Mouse (Mus musculus): Measurements from ENCODE around the gene Sft2d2. TPM values are rescaled to one million over a fixed set of nuclear protein-coding genes. Genes with fewer than 3 reads are reported as not detected.

Sft2d2 gene
- polyA plus RNA-seq, 2 experiments, result 21.1 to 26.9 TPM

DNA sequence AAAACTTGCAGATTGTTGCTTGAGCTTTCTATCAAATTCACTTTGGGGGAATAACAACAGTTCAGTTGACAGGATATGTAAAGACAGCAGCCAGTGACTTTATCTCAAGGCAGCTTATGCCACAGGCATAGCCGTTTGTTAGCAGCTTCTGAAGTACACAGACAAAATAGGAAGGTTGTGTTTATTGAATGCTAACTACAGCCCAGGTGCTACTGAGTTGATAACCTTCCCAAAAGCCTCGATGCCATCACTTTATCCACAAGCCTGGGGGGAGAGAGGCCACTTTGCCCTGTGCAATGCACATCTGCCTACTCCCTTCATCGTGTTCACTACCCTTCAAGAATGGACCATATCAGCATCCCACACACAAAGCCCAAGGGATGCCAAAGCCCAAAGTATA, 54.0 kb downstream of the Sft2d2 start:
- H3K36me3 ChIP-seq (ENCODE audit: control insufficient read depth, insufficient read depth, low read length), result no peaks in the 10 kb centered on the region
- no peak overlapping the region for H3K27ac ChIP-seq (replicated peaks; ENCODE audit: low read depth, low read length)
- DNase-seq (ENCODE audit: low spot score) (no peak), ATAC-seq (ENCODE audit: low FRiP score, low read depth) (no peak)
- H3K9ac ChIP-seq (ENCODE audit: low read depth, low read length, severe bottlenecking), result no peak overlapping the region
- no peak overlapping the region for H3K4me2 ChIP-seq (replicated peaks; ENCODE audit: low read depth, low read length, severe bottlenecking)
- 73% methylated on average over 3 of the region's 3 CpGs for WGBS
- H3K27me3 ChIP-seq (ENCODE audit: control insufficient read depth, insufficient read depth, low read length), result no peaks in the 10 kb centered on the region
- no peak overlapping the region for H3K4me3 ChIP-seq (replicated peaks; ENCODE audit: low read length)
- H3K9me3 ChIP-seq (ENCODE audit: control insufficient read depth, low read length), result no peaks in the 10 kb centered on the region
- no peaks in the 10 kb centered on the region for H3K4me1 ChIP-seq (ENCODE audit: control insufficient read depth, insufficient read depth, low read length)
- no peak for TF ChIP-seq POLR2A (IDR thresholded peaks at IDR 0.05; ENCODE audit: borderline replicate concordance, extremely low read depth, insufficient read depth, insufficient read length)

DNA sequence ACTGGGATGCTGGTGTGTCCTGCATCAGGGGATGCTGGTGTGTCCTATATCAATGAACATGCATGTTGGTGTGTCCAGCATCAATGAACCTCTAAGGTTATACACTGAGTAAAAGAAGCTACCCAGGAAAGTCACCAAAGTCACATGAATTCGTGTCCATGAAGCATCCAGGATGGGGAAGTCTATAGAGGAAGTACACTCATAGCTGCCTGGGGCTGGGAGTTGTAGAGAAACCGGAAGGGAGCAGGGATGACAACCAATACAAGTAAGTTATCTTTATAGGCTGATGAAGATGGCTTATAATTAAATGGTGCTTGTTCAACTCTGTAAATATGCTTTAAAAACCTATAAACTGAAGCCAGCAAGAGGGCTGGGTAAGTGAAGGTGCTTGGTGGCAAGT, 60.4 kb downstream of the Sft2d2 start:
- 68% methylated on average over 2 of the region's 2 CpGs for WGBS
- no peaks in the 10 kb centered on the region for H3K36me3 ChIP-seq (ENCODE audit: control insufficient read depth, insufficient read depth, low read length)
- H3K4me2 ChIP-seq (replicated peaks; ENCODE audit: low read depth, low read length, severe bottlenecking), result no peak overlapping the region
- H3K9me3 ChIP-seq (ENCODE audit: control insufficient read depth, low read length), result no peaks in the 10 kb centered on the region
- H3K27ac ChIP-seq (replicated peaks; ENCODE audit: low read depth, low read length), result no peak overlapping the region
- no peak overlapping the region for H3K9ac ChIP-seq (ENCODE audit: low read depth, low read length, severe bottlenecking)
- ATAC-seq (ENCODE audit: low FRiP score, low read depth), result no peak
- DNase-seq (ENCODE audit: low spot score), result no peak
- TF ChIP-seq POLR2A (IDR thresholded peaks at IDR 0.05; ENCODE audit: borderline replicate concordance, extremely low read depth, insufficient read depth, insufficient read length), result no peak
- H3K4me1 ChIP-seq (ENCODE audit: control insufficient read depth, insufficient read depth, low read length), result no peaks in the 10 kb centered on the region
- no peaks in the 10 kb centered on the region for H3K27me3 ChIP-seq (ENCODE audit: control insufficient read depth, insufficient read depth, low read length)
- no peak overlapping the region for H3K4me3 ChIP-seq (replicated peaks; ENCODE audit: low read length)

DNA sequence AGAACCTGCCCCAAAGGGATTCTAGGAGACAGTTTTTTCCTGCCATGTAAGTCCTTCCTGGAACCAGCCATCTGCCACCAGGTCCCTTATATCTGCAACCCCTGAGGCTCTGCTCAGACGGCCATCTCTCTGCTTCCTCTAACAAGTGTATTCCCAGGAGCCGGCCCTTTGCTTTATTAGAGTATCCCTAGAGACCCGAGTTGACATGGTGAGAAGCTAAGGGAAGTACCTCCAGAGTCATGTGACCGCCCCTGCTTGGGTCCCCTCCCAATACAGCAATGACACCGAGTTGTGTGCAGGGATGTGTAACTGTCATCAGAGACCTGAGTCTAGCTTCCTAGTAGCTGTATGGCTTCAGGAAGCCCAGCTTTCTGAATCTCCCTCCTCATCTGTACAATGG, 61.0 kb downstream of the Sft2d2 start:
- Histone ChIP-seq H3K27ac (replicated peaks; ENCODE audit: low read depth, low read length) (no peak overlapping the region), H3K9ac (ENCODE audit: low read depth, low read length, severe bottlenecking) (no peak overlapping the region), H3K9me3 (ENCODE audit: control insufficient read depth, low read length) (no peaks in the 10 kb centered on the region), H3K36me3 (ENCODE audit: control insufficient read depth, insufficient read depth, low read length) (no peaks in the 10 kb centered on the region), H3K27me3 (ENCODE audit: control insufficient read depth, insufficient read depth, low read length) (no peaks in the 10 kb centered on the region), H3K4me1 (ENCODE audit: control insufficient read depth, insufficient read depth, low read length) (no peaks in the 10 kb centered on the region), H3K4me2 (replicated peaks; ENCODE audit: low read depth, low read length, severe bottlenecking) (no peak overlapping the region), H3K4me3 (replicated peaks; ENCODE audit: low read length) (no peak overlapping the region)
- no peak for DNase-seq (ENCODE audit: low spot score)
- TF ChIP-seq POLR2A (IDR thresholded peaks at IDR 0.05; ENCODE audit: borderline replicate concordance, extremely low read depth, insufficient read depth, insufficient read length), result no peak
- ATAC-seq (ENCODE audit: low FRiP score, low read depth), result no peak
- 65% methylated on average over 5 of the region's 5 CpGs for WGBS

DNA sequence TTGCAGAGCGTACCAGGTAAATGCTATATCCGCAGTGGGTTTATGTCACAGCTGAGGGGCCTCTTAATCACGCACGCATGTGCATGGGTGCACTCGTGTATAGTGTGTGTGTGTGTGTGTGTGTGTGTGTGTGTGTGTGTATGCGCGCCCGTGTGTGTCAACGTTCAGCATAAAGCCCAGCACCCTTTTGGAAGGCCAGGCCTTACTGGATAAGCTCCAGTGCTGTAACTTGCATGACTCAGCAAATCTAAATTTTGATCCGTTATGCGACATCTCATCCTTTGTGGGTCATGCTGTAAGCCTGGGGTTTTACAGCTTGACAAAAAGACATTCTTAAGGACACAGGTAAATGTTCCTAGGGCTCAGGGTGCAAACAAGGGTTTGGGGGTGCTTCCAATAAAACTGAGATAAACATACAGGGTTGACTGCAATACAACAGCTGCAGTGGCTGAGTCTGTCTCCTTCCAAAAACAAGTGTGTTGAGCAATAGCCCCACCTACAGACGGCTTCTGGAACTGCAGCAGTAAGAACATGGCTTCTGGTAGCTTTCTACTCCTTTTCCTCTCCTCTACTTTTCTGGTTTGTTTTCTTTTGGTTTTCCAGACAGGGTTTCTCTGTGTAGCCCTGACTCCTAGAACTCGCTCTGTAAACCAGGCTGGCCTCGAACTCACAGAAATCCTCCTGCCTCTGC, 61.9 kb downstream of the Sft2d2 start:
- no peak overlapping the region for H3K4me3 ChIP-seq (replicated peaks; ENCODE audit: low read length)
- 77% methylated on average over 14 of the region's 14 CpGs for WGBS
- no peak for TF ChIP-seq POLR2A (IDR thresholded peaks at IDR 0.05; ENCODE audit: borderline replicate concordance, extremely low read depth, insufficient read depth, insufficient read length)
- no peak; the same call in 1 of the 2 replicates for ATAC-seq (ENCODE audit: low FRiP score, low read depth)
- DNase-seq (ENCODE audit: low spot score), result peak; percentile 59
- no peak overlapping the region for H3K9ac ChIP-seq (ENCODE audit: low read depth, low read length, severe bottlenecking)
- H3K36me3 ChIP-seq (ENCODE audit: control insufficient read depth, insufficient read depth, low read length), result no peaks in the 10 kb centered on the region
- no peaks in the 10 kb centered on the region for H3K27me3 ChIP-seq (ENCODE audit: control insufficient read depth, insufficient read depth, low read length)
- no peak overlapping the region for H3K27ac ChIP-seq (replicated peaks; ENCODE audit: low read depth, low read length)
- H3K4me1 ChIP-seq (ENCODE audit: control insufficient read depth, insufficient read depth, low read length), result no peaks in the 10 kb centered on the region
- no peaks in the 10 kb centered on the region for H3K9me3 ChIP-seq (ENCODE audit: control insufficient read depth, low read length)
- no peak overlapping the region for H3K4me2 ChIP-seq (replicated peaks; ENCODE audit: low read depth, low read length, severe bottlenecking)

DNA sequence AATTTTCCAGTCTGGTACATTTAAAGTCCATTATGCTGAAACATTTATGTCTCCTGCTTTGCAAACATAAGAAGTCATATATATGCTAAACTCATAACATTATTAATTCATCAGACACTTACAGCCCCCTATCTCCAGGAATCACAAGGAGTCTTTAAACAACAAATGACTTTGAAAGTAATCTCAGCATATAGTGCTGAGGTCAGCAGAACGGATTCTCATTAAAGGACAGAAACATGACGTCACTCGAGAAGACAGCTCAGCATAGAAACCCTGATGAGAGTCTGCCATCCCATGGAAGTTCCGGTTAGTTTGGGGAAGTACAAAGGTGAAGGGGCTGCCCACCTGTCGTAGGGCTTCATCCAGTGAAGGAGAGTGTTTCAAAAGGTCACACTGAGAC, 64.7 kb downstream of the Sft2d2 start:
- TF ChIP-seq POLR2A (IDR thresholded peaks at IDR 0.05; ENCODE audit: borderline replicate concordance, extremely low read depth, insufficient read depth, insufficient read length), result no peak
- H3K9ac ChIP-seq (ENCODE audit: low read depth, low read length, severe bottlenecking), result no peak overlapping the region
- no peak overlapping the region for H3K4me3 ChIP-seq (replicated peaks; ENCODE audit: low read length)
- no peaks in the 10 kb centered on the region for H3K36me3 ChIP-seq (ENCODE audit: control insufficient read depth, insufficient read depth, low read length)
- no peak overlapping the region for H3K27ac ChIP-seq (replicated peaks; ENCODE audit: low read depth, low read length)
- no peak overlapping the region for H3K4me2 ChIP-seq (replicated peaks; ENCODE audit: low read depth, low read length, severe bottlenecking)
- WGBS, result 70% methylated on average over 5 of the region's 5 CpGs
- H3K27me3 ChIP-seq (ENCODE audit: control insufficient read depth, insufficient read depth, low read length), result no peaks in the 10 kb centered on the region
- ATAC-seq (ENCODE audit: low FRiP score, low read depth) (no peak), DNase-seq (ENCODE audit: low spot score) (no peak)
- no peaks in the 10 kb centered on the region for H3K9me3 ChIP-seq (ENCODE audit: control insufficient read depth, low read length)
- no peaks in the 10 kb centered on the region for H3K4me1 ChIP-seq (ENCODE audit: control insufficient read depth, insufficient read depth, low read length)

Other genes starting within 250 kb of the Sft2d2 start
- not detected in 2 replicates for gene Tbx19, start 33.7 kb downstream of the Sft2d2 start, polyA plus RNA-seq (2012; rRNA removed)
- not detected in 2 replicates for gene Tbx19, start 33.7 kb downstream of the Sft2d2 start, polyA plus RNA-seq (2014; fragmentation: Nextera tagmentation; extraction: Ambion mirVana)
- gene Tiprl, start 42.6 kb upstream of the Sft2d2 start, polyA plus RNA-seq (2012; rRNA removed), result 34.5 and 52.4 TPM in 2 replicates
- 84.9 and 99.1 TPM in 2 replicates for gene Tiprl, start 42.6 kb upstream of the Sft2d2 start, polyA plus RNA-seq (2014; fragmentation: Nextera tagmentation; extraction: Ambion mirVana)
- 9.4 and 14.6 TPM in 2 replicates for gene Gpr161, start 101.4 kb upstream of the Sft2d2 start, polyA plus RNA-seq (2012; rRNA removed)
- gene Gpr161, start 101.4 kb upstream of the Sft2d2 start, polyA plus RNA-seq (2014; fragmentation: Nextera tagmentation; extraction: Ambion mirVana), result 1.8 and 2.0 TPM in 2 replicates